Mouse (Mus musculus): ENCODE results near the gene Dgkz. TPM values are rescaled to one million over a fixed set of nuclear protein-coding genes. Genes with fewer than 3 reads are reported as not detected.

Dgkz gene
- polyA plus RNA-seq, 1 experiment from 2014 or later: 85.9 TPM

GRCm38 (mm10) chr2:91902336-91902735 is 73.3 kb downstream of the Dgkz start:
- DNase-seq (ENCODE audit: low spot score): no peak
- no peaks in the 10 kb centered on the region for H3K4me1 ChIP-seq (replicated peaks; ENCODE audit: control insufficient read depth, insufficient read depth, low read length)
- H3K9ac ChIP-seq (ENCODE audit: low read depth, low read length): no peak overlapping the region
- H3K4me3 ChIP-seq (ENCODE audit: low read depth, low read length): no peak overlapping the region
- no peak overlapping the region for H3K27ac ChIP-seq (ENCODE audit: low read depth, low read length)
- no peaks in the 10 kb centered on the region for H3K27me3 ChIP-seq (replicated peaks; ENCODE audit: control insufficient read depth, insufficient read depth, low read length)
- ATAC-seq (replicated peaks; ENCODE audit: low FRiP score): no peak
- 79% methylated on average over 5 of the region's 5 CpGs for WGBS
- no peaks in the 10 kb centered on the region for H3K9me3 ChIP-seq (ENCODE audit: control insufficient read depth, low read length)
- peaks cover 12% of the 10 kb centered on the region; the same call in 1 of the 2 replicates for H3K36me3 ChIP-seq (ENCODE audit: control insufficient read depth, insufficient read depth, low read length)
- no peak overlapping the region for H3K4me2 ChIP-seq

GRCm38 (mm10) chr2:91900431-91900830 is 75.2 kb downstream of the Dgkz start:
- Histone ChIP-seq H3K27me3 (replicated peaks; ENCODE audit: control insufficient read depth, insufficient read depth, low read length) (no peaks in the 10 kb centered on the region), H3K36me3 (ENCODE audit: control insufficient read depth, insufficient read depth, low read length) (peaks cover 10% of the 10 kb centered on the region), H3K9ac (ENCODE audit: low read depth, low read length) (no peak overlapping the region), H3K4me2 (no peak overlapping the region), H3K27ac (ENCODE audit: low read depth, low read length) (no peak overlapping the region; the same call in 1 of the 2 replicates), H3K9me3 (ENCODE audit: control insufficient read depth, low read length) (no peaks in the 10 kb centered on the region), H3K4me1 (replicated peaks; ENCODE audit: control insufficient read depth, insufficient read depth, low read length) (no peaks in the 10 kb centered on the region), H3K4me3 (ENCODE audit: low read depth, low read length) (no peak overlapping the region)
- DNase-seq (ENCODE audit: low spot score): no peak
- 85% methylated on average over 8 of the region's 8 CpGs for WGBS
- no peak for ATAC-seq (replicated peaks; ENCODE audit: low FRiP score)

- H3K4me1 ChIP-seq (replicated peaks; ENCODE audit: control insufficient read depth, insufficient read depth, low read length): no peaks in the 10 kb centered on the region
- H3K4me3 ChIP-seq (ENCODE audit: low read depth, low read length): no peak overlapping the region
- ATAC-seq (replicated peaks; ENCODE audit: low FRiP score) (no peak), DNase-seq (ENCODE audit: low spot score) (no peak)
- H3K9ac ChIP-seq (ENCODE audit: low read depth, low read length): no peak overlapping the region
- H3K27me3 ChIP-seq (replicated peaks; ENCODE audit: control insufficient read depth, insufficient read depth, low read length): no peaks in the 10 kb centered on the region
- H3K4me2 ChIP-seq: no peak overlapping the region
- no peak overlapping the region for H3K27ac ChIP-seq (ENCODE audit: low read depth, low read length)
- peaks cover 10% of the 10 kb centered on the region for H3K36me3 ChIP-seq (ENCODE audit: control insufficient read depth, insufficient read depth, low read length)
- 88% methylated on average over 3 of the region's 3 CpGs for WGBS
- no peaks in the 10 kb centered on the region for H3K9me3 ChIP-seq (ENCODE audit: control insufficient read depth, low read length)
These were observed 76.5 kb downstream of the Dgkz start for GRCm38 (mm10) chr2:91899141-91899540.

GRCm38 (mm10) chr2:91897968-91898367 is 77.7 kb downstream of the Dgkz start:
- H3K36me3 ChIP-seq (ENCODE audit: control insufficient read depth, insufficient read depth, low read length): peaks cover 10% of the 10 kb centered on the region
- H3K9ac ChIP-seq (ENCODE audit: low read depth, low read length): no peak overlapping the region
- H3K9me3 ChIP-seq (ENCODE audit: control insufficient read depth, low read length): no peaks in the 10 kb centered on the region
- H3K4me1 ChIP-seq (replicated peaks; ENCODE audit: control insufficient read depth, insufficient read depth, low read length): no peaks in the 10 kb centered on the region
- ATAC-seq (replicated peaks; ENCODE audit: low FRiP score) (no peak), DNase-seq (ENCODE audit: low spot score) (no peak)
- no peak overlapping the region for H3K4me3 ChIP-seq (ENCODE audit: low read depth, low read length)
- H3K4me2 ChIP-seq: no peak overlapping the region
- no peaks in the 10 kb centered on the region for H3K27me3 ChIP-seq (replicated peaks; ENCODE audit: control insufficient read depth, insufficient read depth, low read length)
- no peak overlapping the region for H3K27ac ChIP-seq (ENCODE audit: low read depth, low read length)

GRCm38 (mm10) chr2:91895401-91895800 is 80.3 kb downstream of the Dgkz start:
- ATAC-seq (replicated peaks; ENCODE audit: low FRiP score) (no peak), DNase-seq (ENCODE audit: low spot score) (no peak)
- Histone ChIP-seq H3K9ac (ENCODE audit: low read depth, low read length) (no peak overlapping the region), H3K27ac (ENCODE audit: low read depth, low read length) (no peak overlapping the region), H3K4me3 (ENCODE audit: low read depth, low read length) (no peak overlapping the region), H3K9me3 (ENCODE audit: control insufficient read depth, low read length) (no peaks in the 10 kb centered on the region), H3K4me2 (no peak overlapping the region), H3K27me3 (replicated peaks; ENCODE audit: control insufficient read depth, insufficient read depth, low read length) (no peaks in the 10 kb centered on the region), H3K4me1 (replicated peaks; ENCODE audit: control insufficient read depth, insufficient read depth, low read length) (no peaks in the 10 kb centered on the region), H3K36me3 (ENCODE audit: control insufficient read depth, insufficient read depth, low read length) (peaks cover 4% of the 10 kb centered on the region)
- 92% methylated on average over 3 of the region's 3 CpGs for WGBS

- no peaks in the 10 kb centered on the region for H3K27me3 ChIP-seq (replicated peaks; ENCODE audit: control insufficient read depth, insufficient read depth, low read length)
- no peak overlapping the region for H3K4me2 ChIP-seq
- H3K9me3 ChIP-seq (ENCODE audit: control insufficient read depth, low read length): no peaks in the 10 kb centered on the region
- ATAC-seq (replicated peaks; ENCODE audit: low FRiP score) (no peak), DNase-seq (ENCODE audit: low spot score) (no peak)
- no peak overlapping the region for H3K9ac ChIP-seq (ENCODE audit: low read depth, low read length)
- WGBS: 92% methylated on average over 3 of the region's 3 CpGs
- H3K36me3 ChIP-seq (ENCODE audit: control insufficient read depth, insufficient read depth, low read length): peaks cover 3% of the 10 kb centered on the region
- no peak overlapping the region for H3K27ac ChIP-seq (ENCODE audit: low read depth, low read length)
- no peaks in the 10 kb centered on the region for H3K4me1 ChIP-seq (replicated peaks; ENCODE audit: control insufficient read depth, insufficient read depth, low read length)
- H3K4me3 ChIP-seq (ENCODE audit: low read depth, low read length): no peak overlapping the region
These were observed 80.9 kb downstream of the Dgkz start for GRCm38 (mm10) chr2:91894716-91895115.

- 83% methylated on average over 4 of the region's 4 CpGs for WGBS
- Histone ChIP-seq H3K36me3 (ENCODE audit: control insufficient read depth, insufficient read depth, low read length) (peaks cover 3% of the 10 kb centered on the region; the same call in 1 of the 2 replicates), H3K4me3 (ENCODE audit: low read depth, low read length) (no peak overlapping the region), H3K4me1 (replicated peaks; ENCODE audit: control insufficient read depth, insufficient read depth, low read length) (no peaks in the 10 kb centered on the region), H3K27ac (ENCODE audit: low read depth, low read length) (no peak overlapping the region), H3K9ac (ENCODE audit: low read depth, low read length) (no peak overlapping the region), H3K9me3 (ENCODE audit: control insufficient read depth, low read length) (no peaks in the 10 kb centered on the region), H3K27me3 (replicated peaks; ENCODE audit: control insufficient read depth, insufficient read depth, low read length) (no peaks in the 10 kb centered on the region), H3K4me2 (no peak overlapping the region)
- DNase-seq (ENCODE audit: low spot score): no peak
- no peak for ATAC-seq (replicated peaks; ENCODE audit: low FRiP score)
These were observed 91.0 kb downstream of the Dgkz start for GRCm38 (mm10) chr2:91884616-91885015.

- no peaks in the 10 kb centered on the region for H3K9me3 ChIP-seq (ENCODE audit: control insufficient read depth, low read length)
These were observed 91.7 kb downstream of the Dgkz start for GRCm38 (mm10) chr2:91883961-91884360.

More at GRCm38 (mm10) chr2:91883961-91884360, 91.7 kb downstream of the Dgkz start:
- Histone ChIP-seq H3K4me1 (replicated peaks; ENCODE audit: control insufficient read depth, insufficient read depth, low read length) (no peaks in the 10 kb centered on the region; the same call in 1 of the 2 replicates), H3K27me3 (replicated peaks; ENCODE audit: control insufficient read depth, insufficient read depth, low read length) (no peaks in the 10 kb centered on the region), H3K9ac (ENCODE audit: low read depth, low read length) (no peak overlapping the region), H3K4me3 (ENCODE audit: low read depth, low read length) (no peak overlapping the region), H3K36me3 (ENCODE audit: control insufficient read depth, insufficient read depth, low read length) (peaks cover 3% of the 10 kb centered on the region; the same call in 1 of the 2 replicates), H3K27ac (ENCODE audit: low read depth, low read length) (no peak overlapping the region), H3K4me2 (no peak overlapping the region)
- ATAC-seq (replicated peaks; ENCODE audit: low FRiP score) (no peak), DNase-seq (ENCODE audit: low spot score) (no peak)
- WGBS: 79% methylated on average over 4 of the region's 4 CpGs
